Mouse (Mus musculus) heart, embryonic 13.5 days (tissue): ENCODE results near the gene Gnb3. TPM values are rescaled to one million over a fixed set of nuclear protein-coding genes. Genes with fewer than 3 reads are reported as not detected.
"Not testable (repeated sequence)": the region's sequence is repeated elsewhere in the genome, so short reads cannot be mapped to it uniquely, and the experiment has no call there.

ENCODE experiments used
- ATAC-seq: fragments of 200-750 bp; cut with Nextera tagmentation; 2 replicates; pipeline ENCODE4 v1.8.0; 2017; ENCODE audit warnings: moderate TSS enrichment; ENCODE audit not compliant: insufficient number of reproducible peaks, low FRiP score, low TSS enrichment; ENCODE audit errors: extremely low read depth
- H3K27ac ChIP-seq: fragments of 300-500 bp; sonication (generic); replicated peaks from 2 replicates; pipeline ENCODE4 v1.5.1; 2015; ENCODE audit warnings: moderate library complexity, mild to moderate bottlenecking, inconsistent platforms
- H3K27me3 ChIP-seq: fragments of 300-500 bp; sonication (generic); replicated peaks from 2 replicates; pipeline ENCODE4 v1.6.1; 2015; ENCODE audit warnings: mild to moderate bottlenecking, inconsistent platforms
- H3K36me3 ChIP-seq: fragments of 300-500 bp; sonication (generic); 2 replicates; pipeline ENCODE4 v1.6.1; 2015; ENCODE audit warnings: mild to moderate bottlenecking, inconsistent platforms
- H3K4me1 ChIP-seq: fragments of 300-500 bp; sonication (generic); 2 replicates; pipeline ENCODE4 v1.6.1; 2015; ENCODE audit warnings: inconsistent platforms
- H3K4me2 ChIP-seq: fragments of 300-500 bp; sonication (generic); 2 replicates; pipeline ENCODE4 v1.6.1; 2015; ENCODE audit warnings: inconsistent platforms, mild to moderate bottlenecking, moderate library complexity
- H3K4me3 ChIP-seq: fragments of 300-500 bp; sonication (generic); 2 replicates; pipeline ENCODE4 v1.5.1; 2015; ENCODE audit warnings: moderate library complexity, mild to moderate bottlenecking, inconsistent platforms
- H3K9ac ChIP-seq: fragments of 300-500 bp; sonication (generic); 2 replicates; pipeline ENCODE4 v1.6.1; 2015; ENCODE audit warnings: inconsistent platforms, mild to moderate bottlenecking, moderate library complexity
- H3K9me3 ChIP-seq: fragments of 300-500 bp; sonication (generic); 2 replicates; pipeline ENCODE4 v1.6.1; 2016; ENCODE audit warnings: inconsistent platforms
- WGBS: fragments of 180-500 bp; shearing (Covaris S2); methylation state at CpG from one replicate; pipeline ENCODE4 v1.1.7; 2015; ENCODE audit warnings: mixed read lengths; 5-methylcytosine and 5-hydroxymethylcytosine counted together
- polyA plus RNA-seq: library from polyadenylated mRNA; unstranded; fragments of >200 nt; fragmentation: Nextera tagmentation; extraction: Ambion mirVana; gene quantifications from 2 replicates; pipeline ENCODE4 v1.2.1, GENCODE M21; 2015

Gene Gnb3
- polyA plus RNA-seq, 1 experiment from 2014 or later: 7.8 TPM

GRCm38 (mm10) chr6:124807986-124808357 lies 32.1 kb downstream of the Gnb3 start:
- WGBS: 63% methylated on average over 6 of the region's 6 CpGs
- Histone ChIP-seq H3K27me3 (no peaks in the 10 kb centered on the region), H3K9ac (peak overlapping the region; percentile 87), H3K27ac (peak overlapping the region; percentile 97), H3K36me3 (peaks cover 29% of the 10 kb centered on the region), H3K4me1 (peaks cover 61% of the 10 kb centered on the region), H3K4me2 (peak overlapping the region; percentile 96), H3K9me3 (no peaks in the 10 kb centered on the region), H3K4me3 (peak overlapping the region; percentile 70)
- no peak for ATAC-seq

GRCm38 (mm10) chr6:124807366-124807765 lies 32.7 kb downstream of the Gnb3 start:
- ATAC-seq: no peak
- Histone ChIP-seq H3K9me3 (no peaks in the 10 kb centered on the region), H3K4me2 (peak overlapping the region; percentile 14), H3K4me1 (peaks cover 58% of the 10 kb centered on the region), H3K36me3 (peaks cover 25% of the 10 kb centered on the region), H3K4me3 (no peak overlapping the region), H3K9ac (peak overlapping the region; percentile 37; the same call in 1 of the 2 replicates), H3K27ac (peak overlapping the region; percentile 97), H3K27me3 (no peaks in the 10 kb centered on the region)
- WGBS: 49% methylated on average over 4 of the region's 4 CpGs

- WGBS: 76% methylated on average over 7 of the region's 7 CpGs
- Histone ChIP-seq H3K27ac (peak overlapping the region; percentile 93), H3K4me1 (peaks cover 51% of the 10 kb centered on the region), H3K4me3 (peak overlapping the region; percentile 60), H3K27me3 (no peaks in the 10 kb centered on the region), H3K36me3 (peaks cover 17% of the 10 kb centered on the region), H3K4me2 (peak overlapping the region; percentile 78), H3K9me3 (no peaks in the 10 kb centered on the region), H3K9ac (peak overlapping the region; percentile 80)
- ATAC-seq: no peak
These were observed 33.5 kb downstream of the Gnb3 start for GRCm38 (mm10) chr6:124806446-124807140.

GRCm38 (mm10) chr6:124805341-124806321 lies 34.4 kb downstream of the Gnb3 start:
- 2% methylated on average over 34 of the region's 34 CpGs for WGBS
- Histone ChIP-seq H3K4me3 (peak overlapping the region; percentile 60), H3K4me2 (peak overlapping the region; percentile 78)

GRCm38 (mm10) chr6:124804341-124804740 lies 35.7 kb downstream of the Gnb3 start:
- Histone ChIP-seq H3K27ac (no peak overlapping the region; the same call in 1 of the 2 replicates), H3K27me3 (no peaks in the 10 kb centered on the region), H3K4me3 (no peak overlapping the region), H3K9ac (no peak overlapping the region), H3K9me3 (no peaks in the 10 kb centered on the region), H3K4me1 (peaks cover 34% of the 10 kb centered on the region), H3K36me3 (no peaks in the 10 kb centered on the region), H3K4me2 (no peak overlapping the region; the same call in 1 of the 2 replicates)
- WGBS: 78% methylated on average over 3 of the region's 3 CpGs
- ATAC-seq: no peak

More at GRCm38 (mm10) chr6:124805341-124806321, 34.4 kb downstream of the Gnb3 start:
- Histone ChIP-seq H3K4me1 (peaks cover 46% of the 10 kb centered on the region), H3K36me3 (peaks cover 8% of the 10 kb centered on the region), H3K27me3 (no peaks in the 10 kb centered on the region), H3K9ac (peak overlapping the region; percentile 80), H3K9me3 (no peaks in the 10 kb centered on the region), H3K27ac (peak overlapping the region; percentile 93)
- ATAC-seq: peak; percentile 82

- not testable (repeated sequence) for ATAC-seq, H3K9me3 ChIP-seq, H3K36me3 ChIP-seq, H3K4me3 ChIP-seq, H3K9ac ChIP-seq, H3K4me2 ChIP-seq, H3K27me3 ChIP-seq, H3K27ac ChIP-seq
- 88% methylated on average over 4 of the region's 4 CpGs for WGBS
- H3K4me1 ChIP-seq: peaks cover 34% of the 10 kb centered on the region
These were observed 36.4 kb downstream of the Gnb3 start for GRCm38 (mm10) chr6:124803691-124804090.

- no peak for ATAC-seq
- H3K9me3 ChIP-seq: no peaks in the 10 kb centered on the region
- WGBS: 78% methylated on average over 3 of the region's 3 CpGs
These were observed 37.0 kb downstream of the Gnb3 start for GRCm38 (mm10) chr6:124803061-124803460.

GRCm38 (mm10) chr6:124802400-124802799 lies 37.7 kb downstream of the Gnb3 start:
- not testable (repeated sequence) for H3K36me3 ChIP-seq, H3K9ac ChIP-seq

More at GRCm38 (mm10) chr6:124803061-124803460, 37.0 kb downstream of the Gnb3 start:
- Histone ChIP-seq H3K36me3 (no peaks in the 10 kb centered on the region), H3K4me3 (no peak overlapping the region), H3K27ac (no peak overlapping the region), H3K27me3 (no peaks in the 10 kb centered on the region), H3K4me1 (peaks cover 31% of the 10 kb centered on the region), H3K4me2 (no peak overlapping the region), H3K9ac (no peak overlapping the region)

GRCm38 (mm10) chr6:124796200-124796599 lies 43.9 kb downstream of the Gnb3 start:
- no peak for ATAC-seq
- H3K27ac ChIP-seq: no peak overlapping the region
- no peaks in the 10 kb centered on the region for H3K9me3 ChIP-seq
- H3K36me3 ChIP-seq: no peaks in the 10 kb centered on the region
- no peak overlapping the region for H3K4me3 ChIP-seq
- H3K4me1 ChIP-seq: no peaks in the 10 kb centered on the region
- no peaks in the 10 kb centered on the region for H3K27me3 ChIP-seq
- no peak overlapping the region for H3K4me2 ChIP-seq
- no peak overlapping the region for H3K9ac ChIP-seq
- 85% methylated on average over 2 of the region's 2 CpGs for WGBS

More at GRCm38 (mm10) chr6:124802400-124802799, 37.7 kb downstream of the Gnb3 start:
- WGBS: 15% methylated on average over 5 of the region's 9 CpGs
- H3K27ac ChIP-seq, H3K27me3 ChIP-seq, ATAC-seq, H3K9me3 ChIP-seq: not testable (repeated sequence)
- Histone ChIP-seq H3K4me3 (peak overlapping the region; percentile 35), H3K4me1 (peaks cover 25% of the 10 kb centered on the region), H3K4me2 (peak overlapping the region; percentile 60)

GRCm38 (mm10) chr6:124795781-124796180 lies 44.3 kb downstream of the Gnb3 start:
- Histone ChIP-seq H3K4me3 (no peak overlapping the region), H3K36me3 (no peaks in the 10 kb centered on the region), H3K9me3 (no peaks in the 10 kb centered on the region), H3K27ac (no peak overlapping the region), H3K4me1 (no peaks in the 10 kb centered on the region), H3K27me3 (no peaks in the 10 kb centered on the region), H3K9ac (no peak overlapping the region), H3K4me2 (no peak overlapping the region)
- WGBS: 82% methylated on average over 4 of the region's 4 CpGs
- ATAC-seq: no peak

GRCm38 (mm10) chr6:124791911-124792310 lies 48.2 kb downstream of the Gnb3 start:
- WGBS: 76% methylated on average over 3 of the region's 3 CpGs
- Histone ChIP-seq H3K4me1 (peaks cover 3% of the 10 kb centered on the region; the same call in 1 of the 2 replicates), H3K27ac (no peak overlapping the region), H3K36me3 (no peaks in the 10 kb centered on the region), H3K27me3 (no peaks in the 10 kb centered on the region), H3K9ac (no peak overlapping the region), H3K9me3 (no peaks in the 10 kb centered on the region), H3K4me3 (no peak overlapping the region), H3K4me2 (no peak overlapping the region)
- no peak for ATAC-seq
